Mouse (Mus musculus) lung, postnatal 0 days (tissue): ENCODE data around the gene Fam53a. TPM values are rescaled to one million over a fixed set of nuclear protein-coding genes. Genes with fewer than 3 reads are reported as not detected.

ENCODE experiments used
- ATAC-seq: fragments of 200-750 bp; cut with Nextera tagmentation; 2 replicates; pipeline ENCODE4 v1.8.0; 2017; ENCODE audit warnings: moderate library complexity
- DNase-seq: peaks from one replicate; pipeline ENCODE4 v3.0.0-alpha.2; 2016; ENCODE audit warnings: low spot score
- H3K27ac ChIP-seq: fragments of 300-500 bp; sonication (generic); 2 replicates; pipeline ENCODE4 v1.5.1; 2014; ENCODE audit warnings: antibody characterized with exemption, mild to moderate bottlenecking, low read length, mixed read lengths
- H3K27me3 ChIP-seq: fragments of 300-500 bp; sonication (generic); replicated peaks from 2 replicates; pipeline ENCODE4 v1.6.1; 2014; ENCODE audit warnings: low read length, mixed read lengths; ENCODE audit not compliant: insufficient read depth
- H3K36me3 ChIP-seq: fragments of 300-500 bp; sonication (generic); 2 replicates; pipeline ENCODE4 v1.6.1; 2014; ENCODE audit warnings: low read length, mixed read lengths; ENCODE audit not compliant: insufficient read depth
- H3K4me1 ChIP-seq: fragments of 300-500 bp; sonication (generic); 2 replicates; pipeline ENCODE4 v1.6.1; 2014; ENCODE audit warnings: antibody characterized with exemption, low read depth, low read length, mixed read lengths; ENCODE audit not compliant: insufficient read depth
- H3K4me2 ChIP-seq: fragments of 300-500 bp; sonication (generic); replicated peaks from 2 replicates; pipeline ENCODE4 v1.6.1; 2014; ENCODE audit warnings: low read depth, mild to moderate bottlenecking, low read length, moderate library complexity, mixed read lengths
- H3K4me3 ChIP-seq: fragments of 300-500 bp; sonication (generic); 2 replicates; pipeline ENCODE4 v1.5.1; 2014; ENCODE audit warnings: low read depth, low read length
- H3K9ac ChIP-seq: fragments of 300-500 bp; sonication (generic); replicated peaks from 2 replicates; pipeline ENCODE4 v1.6.1; 2014; ENCODE audit warnings: low read depth, mild to moderate bottlenecking
- H3K9me3 ChIP-seq: fragments of 300-500 bp; sonication (generic); 2 replicates; pipeline ENCODE4 v1.6.1; 2016; ENCODE audit warnings: low read length, mixed read lengths
- CTCF ChIP-seq: IDR thresholded peaks from 2 replicates; pipeline ENCODE4 v1.5.1; 2016; ENCODE audit warnings: antibody characterized with exemption, mild to moderate bottlenecking
- EP300 ChIP-seq: IDR thresholded peaks from 2 replicates; pipeline ENCODE4 v1.6.1; 2016; ENCODE audit warnings: antibody characterized with exemption, mild to moderate bottlenecking, control low read depth
- WGBS: fragments of 180-500 bp; shearing (Covaris S2); extraction: QIAGEN DNeasy Blood & Tissue Kit; methylation state at CpG from one replicate; pipeline ENCODE4 v1.1.7; 2014; 5-methylcytosine and 5-hydroxymethylcytosine counted together
- polyA plus RNA-seq: library from polyadenylated mRNA; unstranded; fragments of >200 nt; fragmentation: Nextera tagmentation; extraction: Ambion mirVana; gene quantifications from 2 replicates; pipeline ENCODE4 v1.2.1, GENCODE M21; 2015

Gene Fam53a
- polyA plus RNA-seq, 1 experiment from 2014 or later: 46.1 TPM

DNA sequence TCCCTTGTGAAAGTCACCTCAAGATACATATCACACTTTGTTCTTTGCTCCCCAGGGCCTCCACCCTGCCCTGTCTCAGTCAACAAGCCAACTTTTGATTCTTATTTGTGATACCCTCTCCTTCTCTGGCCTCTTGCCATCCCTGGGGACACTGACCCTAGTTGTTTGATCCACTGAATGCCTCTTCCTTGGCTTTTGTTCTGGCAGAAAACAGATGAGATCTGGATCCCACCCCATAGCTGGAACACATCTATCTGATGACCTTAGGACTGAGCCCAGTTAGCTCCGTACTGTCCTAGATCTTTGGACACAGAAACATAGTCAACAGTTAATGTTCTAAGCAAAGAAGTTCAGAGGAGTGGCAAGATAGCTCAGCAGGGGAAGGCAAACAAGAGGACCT, 49.1 kb downstream of the Fam53a start:
- Histone ChIP-seq H3K4me3 (no peak overlapping the region), H3K27me3 (no peaks in the 10 kb centered on the region), H3K9me3 (no peaks in the 10 kb centered on the region), H3K4me1 (no peaks in the 10 kb centered on the region), H3K4me2 (no peak overlapping the region), H3K9ac (no peak overlapping the region), H3K27ac (no peak overlapping the region), H3K36me3 (no peaks in the 10 kb centered on the region)
- TF ChIP-seq CTCF: no peak
- no peak for TF ChIP-seq EP300
- WGBS: 57% methylated on average over 1 of the region's 1 CpGs
- ATAC-seq (no peak), DNase-seq (no peak)

DNA sequence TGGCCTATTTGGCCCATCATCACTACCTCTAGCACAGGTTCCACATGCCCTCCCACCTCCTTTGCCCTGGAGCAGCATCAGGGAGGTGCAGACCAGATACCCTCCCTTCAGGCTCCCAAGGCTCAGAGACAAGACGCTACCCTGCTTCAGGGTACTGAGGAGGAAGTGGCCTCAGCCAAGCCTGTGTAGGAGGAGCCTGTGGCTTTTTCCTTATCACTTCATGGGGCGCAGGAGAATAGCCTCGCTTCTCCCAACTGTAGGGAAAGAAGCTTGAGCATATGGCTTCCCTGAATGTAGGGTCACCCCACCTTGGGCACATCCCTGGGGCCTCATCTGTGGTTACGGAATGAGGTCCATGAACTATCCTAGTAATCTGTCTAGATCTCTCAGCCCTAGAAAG, 55.2 kb downstream of the Fam53a start:
- H3K9me3 ChIP-seq: no peaks in the 10 kb centered on the region
- ATAC-seq: no peak
- no peak for TF ChIP-seq EP300
- TF ChIP-seq CTCF: no peak

DNA sequence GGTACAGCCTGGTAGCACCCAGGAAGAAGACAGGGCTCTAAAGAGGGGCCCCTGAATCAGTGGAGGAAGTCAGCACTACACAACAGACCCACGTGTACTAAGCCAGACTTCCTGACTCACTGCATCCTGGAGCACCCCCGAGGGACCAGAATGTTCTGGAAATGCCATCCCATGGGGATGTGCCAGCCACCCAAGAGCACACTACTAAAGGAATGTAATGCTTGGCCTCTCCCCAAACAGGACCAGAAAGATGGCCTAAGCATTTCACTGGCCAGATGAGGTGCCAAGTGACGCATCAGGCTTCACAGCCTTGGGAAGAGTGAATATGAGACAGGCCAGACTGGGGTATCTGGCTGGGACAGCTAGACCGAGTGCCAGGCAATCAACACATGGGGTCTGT, 63.5 kb downstream of the Fam53a start:
- Histone ChIP-seq H3K9ac (no peak overlapping the region), H3K9me3 (no peaks in the 10 kb centered on the region), H3K4me2 (no peak overlapping the region), H3K27me3 (no peaks in the 10 kb centered on the region), H3K4me1 (no peaks in the 10 kb centered on the region), H3K36me3 (no peaks in the 10 kb centered on the region), H3K27ac (no peak overlapping the region), H3K4me3 (no peak overlapping the region)
- DNase-seq: no peak
- ATAC-seq: peak; percentile 35
- no peak for TF ChIP-seq EP300
- no peak for TF ChIP-seq CTCF
- 52% methylated on average over 4 of the region's 4 CpGs for WGBS

More for the DNA sequence above, 55.2 kb downstream of the Fam53a start:
- Histone ChIP-seq H3K9ac (no peak overlapping the region), H3K4me2 (no peak overlapping the region), H3K36me3 (no peaks in the 10 kb centered on the region), H3K27ac (no peak overlapping the region), H3K4me3 (no peak overlapping the region), H3K4me1 (no peaks in the 10 kb centered on the region), H3K27me3 (no peaks in the 10 kb centered on the region)
- no peak for DNase-seq
- 64% methylated on average over 4 of the region's 4 CpGs for WGBS

DNA sequence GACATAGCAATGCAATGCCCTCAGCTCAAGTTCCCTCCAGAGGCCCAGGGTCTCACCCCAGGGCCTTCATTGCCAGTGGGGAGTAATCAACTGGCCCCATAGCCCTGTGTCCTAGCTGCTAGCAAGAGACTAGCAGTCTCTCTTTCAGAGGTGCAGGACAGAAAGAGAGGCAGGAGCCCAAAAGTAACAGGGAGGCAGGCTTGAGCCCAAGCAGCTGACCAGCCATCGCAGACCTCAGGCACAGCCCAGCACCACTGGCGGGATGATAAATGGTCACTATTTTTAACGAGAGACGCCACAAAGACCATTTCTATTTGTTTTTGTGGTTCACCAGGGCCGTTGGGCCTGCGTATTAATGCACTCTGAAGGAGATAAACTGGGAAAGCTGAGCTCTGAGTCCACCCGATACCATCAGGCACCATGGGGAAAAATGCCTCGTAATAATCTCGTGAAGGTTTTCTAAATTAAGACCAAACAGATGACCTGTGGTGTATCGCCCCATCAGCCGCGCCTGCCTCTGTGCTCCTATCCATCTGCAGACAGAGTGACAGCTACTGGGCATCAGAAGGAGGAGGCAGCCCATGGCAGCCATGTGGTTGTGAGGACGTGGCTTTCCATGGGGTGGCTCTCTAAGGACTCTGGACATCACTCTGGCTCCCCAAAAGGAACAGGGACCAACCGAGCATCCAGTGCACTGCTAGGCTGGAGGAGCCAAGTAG, 73.0 kb downstream of the Fam53a start:
- no peaks in the 10 kb centered on the region for H3K36me3 ChIP-seq
- no peaks in the 10 kb centered on the region for H3K4me1 ChIP-seq
- no peak overlapping the region for H3K4me2 ChIP-seq
- H3K4me3 ChIP-seq: no peak overlapping the region
- no peaks in the 10 kb centered on the region for H3K27me3 ChIP-seq
- DNase-seq (no peak), ATAC-seq (no peak)
- no peak overlapping the region for H3K9ac ChIP-seq
- TF ChIP-seq CTCF (no peak), EP300 (no peak)
- H3K27ac ChIP-seq: no peak overlapping the region
- no peaks in the 10 kb centered on the region for H3K9me3 ChIP-seq
- 50% methylated on average over 14 of the region's 14 CpGs for WGBS

Other genes starting within 250 kb of the Fam53a start
- gene Nkx1-1, start 195.7 kb downstream of the Fam53a start, polyA plus RNA-seq: not detected in 2 replicates
- gene Gm9903, start 290 bp upstream of the Fam53a start, polyA plus RNA-seq: 0.37 and 0.41 TPM in 2 replicates
- 81.2 and 85.6 TPM in 2 replicates for gene Slbp, start 22.9 kb upstream of the Fam53a start, polyA plus RNA-seq
- gene Tacc3, start 28.5 kb upstream of the Fam53a start, polyA plus RNA-seq: 12.5 and 14.5 TPM in 2 replicates
- 22.5 and 25.1 TPM in 2 replicates for gene Tmem129, start 28.8 kb upstream of the Fam53a start, polyA plus RNA-seq
- 67.9 and 72.5 TPM in 2 replicates for gene Fgfr3, start 92.0 kb upstream of the Fam53a start, polyA plus RNA-seq
- gene Letm1, start 153.2 kb upstream of the Fam53a start, polyA plus RNA-seq: 39.1 and 40.1 TPM in 2 replicates
- gene Nsd2, start 191.1 kb upstream of the Fam53a start, polyA plus RNA-seq: 13.5 and 16.7 TPM in 2 replicates